Mouse (Mus musculus): Measurements from ENCODE around the gene 2010106E10Rik.

2010106E10Rik gene

GRCm38 (mm10) chrX:112494974-112495373 is at the start of gene 2010106E10Rik:
Gene 2010106E10Rik (plus strand): TSS chrX:112495274.
- DNase-seq (ENCODE audit: low read depth, low spot score), result no peak

- no peak for DNase-seq (ENCODE audit: low read depth, low spot score)
Measured at GRCm38 (mm10) chrX:112505651-112506050, 10.6 kb downstream of the 2010106E10Rik start.

- peak; percentile 48 for DNase-seq (ENCODE audit: low read depth, low spot score)
Measured at GRCm38 (mm10) chrX:112524755-112525154, 29.7 kb downstream of the 2010106E10Rik start.

GRCm38 (mm10) chrX:112543115-112543514 is 48.0 kb downstream of the 2010106E10Rik start:
- DNase-seq (ENCODE audit: low read depth, low spot score), result no peak

- DNase-seq (ENCODE audit: low read depth, low spot score), result no peak
Measured at GRCm38 (mm10) chrX:112567716-112568115, 72.6 kb downstream of the 2010106E10Rik start.

GRCm38 (mm10) chrX:112600511-112601305 is 105.6 kb downstream of the 2010106E10Rik start, which contains the start of gene Zfp711:
Gene Zfp711 (plus strand): TSS chrX:112600526.
- peak; percentile 95 for DNase-seq (ENCODE audit: low read depth, low spot score)

- peak; percentile 32 for DNase-seq (ENCODE audit: low read depth, low spot score)
Measured at GRCm38 (mm10) chrX:112601306-112602120, 106.4 kb downstream of the 2010106E10Rik start.
